21 mouse cellular contexts compared by ENCODE assay signal in the genomic region with DNA sequence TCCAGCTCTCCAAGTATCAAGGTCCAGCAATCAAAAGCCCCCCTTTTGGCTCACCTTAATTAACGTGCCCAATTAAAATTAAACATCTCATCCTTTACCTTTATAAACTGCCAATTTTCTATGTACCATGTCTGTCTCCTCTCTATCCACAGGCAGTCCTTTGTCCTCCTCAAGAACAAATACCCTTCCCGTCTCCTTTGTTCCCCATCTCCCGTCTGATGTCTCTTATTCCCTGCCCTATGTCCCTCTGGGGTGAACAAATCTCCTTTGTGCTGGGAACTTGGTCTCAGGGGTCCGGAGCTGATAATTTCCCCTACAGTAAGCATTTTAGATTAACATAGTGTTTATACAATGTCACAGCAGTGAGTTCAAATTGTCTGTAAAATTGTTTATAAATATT.
DNase-seq lines count a peak whose midpoint lies in the region; ATAC-seq lines count a peak whose summit lies in the region.
"Had no signal": no experiment of that assay in that cellular context is flagged by ENCODE, and none has a peak within 500 bp of the region (broad histone marks: within the 10 kb centered on the region; RNA-seq: fewer than 3 reads in every experiment).

No protein-coding gene starts in this region.

- DNase-seq in embryo, embryonic 10 days (ENCODE audit: low spot score), result peak; percentile 23
- no peak for DNase-seq in embryo, embryonic 11 days
- DNase-seq in hindbrain, embryonic 10.5 days (ENCODE audit: low spot score), result peak; percentile 20
- no peak for DNase-seq in hindbrain, embryonic 14.5 days (ENCODE audit: low spot score)
- no peak for DNase-seq in urinary bladder, postnatal 25 days (ENCODE audit: low spot score)
- DNase-seq: adrenal gland, adult 8-10 months; adrenal gland, postnatal 36 days; B cell, adult 2 months; cerebellum, adult 2 months; gastrocnemius, postnatal 36 days; heart, adult 11 months; heart, postnatal 10 days; heart, postnatal 4 days had no signal

- WGBS in hindbrain, embryonic 10.5 days, result 34% methylated on average over 4 of the region's 4 CpGs
- WGBS in hindbrain, embryonic 14.5 days, result 15% methylated on average over 4 of the region's 4 CpGs
- 26% methylated on average over 4 of the region's 4 CpGs for WGBS in midbrain, embryonic 13.5 days
- WGBS in midbrain, embryonic 16.5 days, result 17% methylated on average over 4 of the region's 4 CpGs

- ATAC-seq in hindbrain, embryonic 14.5 days (ENCODE audit: low FRiP score), result no peak
- 0 out of 2 replicates have a peak, but pooled peaks have one; percentile 27 for ATAC-seq in midbrain, embryonic 13.5 days
- no peak for ATAC-seq in midbrain, embryonic 16.5 days
- ATAC-seq: CD4-positive, CD25-positive, alpha-beta regulatory T cell, adult 4 months; inflammation-experienced regulatory T-cells, adult 6 months; intestine, postnatal 0 days had no signal

- no peaks in the 10 kb centered on the region for H3K36me3 ChIP-seq in hindbrain, embryonic 10.5 days
- no peaks in the 10 kb centered on the region for H3K36me3 ChIP-seq in hindbrain, embryonic 14.5 days (replicated peaks; ENCODE audit: control insufficient read depth, insufficient read depth)
- H3K36me3 ChIP-seq in midbrain, embryonic 13.5 days, result no peaks in the 10 kb centered on the region
- H3K36me3 ChIP-seq in midbrain, embryonic 16.5 days (ENCODE audit: control insufficient read depth, insufficient read depth, low read length), result no peaks in the 10 kb centered on the region
- H3K36me3 ChIP-seq: embryonic facial prominence, embryonic 10.5 days; G1E; hindbrain, embryonic 15.5 days had no signal

- H3K9ac ChIP-seq in hindbrain, embryonic 14.5 days, result no peak overlapping the region
- no peak overlapping the region for H3K9ac ChIP-seq in midbrain, embryonic 13.5 days (replicated peaks)
- no peak overlapping the region for H3K9ac ChIP-seq in midbrain, embryonic 16.5 days (ENCODE audit: low read depth, low read length)
- H3K9ac ChIP-seq: hindbrain, embryonic 15.5 days had no signal

- H3K27ac ChIP-seq in hindbrain, embryonic 10.5 days, result peak overlapping the region; percentile 79
- H3K27ac ChIP-seq in hindbrain, embryonic 14.5 days, result no peak overlapping the region
- H3K27ac ChIP-seq in midbrain, embryonic 13.5 days, result no peak overlapping the region
- H3K27ac ChIP-seq in midbrain, embryonic 16.5 days (ENCODE audit: low read length), result no peak overlapping the region
- H3K27ac ChIP-seq: embryonic facial prominence, embryonic 10.5 days; hindbrain, embryonic 15.5 days had no signal

- H3K4me1 ChIP-seq in hindbrain, embryonic 10.5 days (replicated peaks), result peaks cover 22% of the 10 kb centered on the region
- no peaks in the 10 kb centered on the region for H3K4me1 ChIP-seq in hindbrain, embryonic 14.5 days (replicated peaks; ENCODE audit: control insufficient read depth, insufficient read depth, low read length)
- H3K4me1 ChIP-seq in midbrain, embryonic 13.5 days (replicated peaks), result no peaks in the 10 kb centered on the region
- no peaks in the 10 kb centered on the region for H3K4me1 ChIP-seq in midbrain, embryonic 16.5 days (ENCODE audit: control insufficient read depth, insufficient read depth, low read length)
- H3K4me1 ChIP-seq: hindbrain, embryonic 15.5 days had no signal

- H3K9me3 ChIP-seq in hindbrain, embryonic 10.5 days, result no peaks in the 10 kb centered on the region
- no peaks in the 10 kb centered on the region for H3K9me3 ChIP-seq in hindbrain, embryonic 14.5 days (ENCODE audit: control insufficient read depth, low read length)
- H3K9me3 ChIP-seq in midbrain, embryonic 13.5 days, result no peaks in the 10 kb centered on the region
- no peaks in the 10 kb centered on the region for H3K9me3 ChIP-seq in midbrain, embryonic 16.5 days (replicated peaks; ENCODE audit: control insufficient read depth, low read length, poor library complexity, severe bottlenecking)
- H3K9me3 ChIP-seq: embryonic facial prominence, embryonic 10.5 days; hindbrain, embryonic 15.5 days had no signal

- no peak overlapping the region for H3K4me3 ChIP-seq in hindbrain, embryonic 10.5 days
- H3K4me3 ChIP-seq in hindbrain, embryonic 14.5 days (replicated peaks; ENCODE audit: low read length), result no peak overlapping the region
- no peak overlapping the region for H3K4me3 ChIP-seq in midbrain, embryonic 13.5 days (replicated peaks)
- H3K4me3 ChIP-seq in midbrain, embryonic 16.5 days (ENCODE audit: low read depth, low read length), result no peak overlapping the region
- H3K4me3 ChIP-seq: embryonic facial prominence, embryonic 10.5 days; hindbrain, embryonic 15.5 days had no signal

- no peaks in the 10 kb centered on the region for H3K27me3 ChIP-seq in hindbrain, embryonic 10.5 days (ENCODE audit: insufficient read depth, poor library complexity, severe bottlenecking)
- H3K27me3 ChIP-seq in hindbrain, embryonic 14.5 days (ENCODE audit: control insufficient read depth, insufficient read depth, low read length), result no peaks in the 10 kb centered on the region
- H3K27me3 ChIP-seq in midbrain, embryonic 13.5 days, result no peaks in the 10 kb centered on the region
- H3K27me3 ChIP-seq in midbrain, embryonic 16.5 days (ENCODE audit: control insufficient read depth, insufficient read depth, low read depth, low read length), result no peaks in the 10 kb centered on the region
- H3K27me3 ChIP-seq: hindbrain, embryonic 15.5 days had no signal

- H3K4me2 ChIP-seq in hindbrain, embryonic 14.5 days (replicated peaks), result no peak overlapping the region
- H3K4me2 ChIP-seq in midbrain, embryonic 13.5 days (replicated peaks), result no peak overlapping the region
- no peak overlapping the region for H3K4me2 ChIP-seq in midbrain, embryonic 16.5 days (ENCODE audit: low read length)
- H3K4me2 ChIP-seq: hindbrain, embryonic 15.5 days had no signal

Comparison
In these comparisons a context has a peak if more than half of its experiments do, and no peak if none do; other contexts are left out.
1. DNase-seq: peak in embryo, embryonic 10 days (single experiment) and hindbrain, embryonic 10.5 days (single experiment); none in embryo, embryonic 11 days (single experiment), hindbrain, embryonic 14.5 days (single experiment) and urinary bladder, postnatal 25 days (single experiment).